Mouse (Mus musculus): Measurements from ENCODE around the gene Nav2.

The Nav2 gene

GRCm38 (mm10) chr7:49052871-49053618 lies 144.5 kb downstream of the Nav2 start:
- no peak for DNase-seq (ENCODE audit: low spot score)

DNA sequence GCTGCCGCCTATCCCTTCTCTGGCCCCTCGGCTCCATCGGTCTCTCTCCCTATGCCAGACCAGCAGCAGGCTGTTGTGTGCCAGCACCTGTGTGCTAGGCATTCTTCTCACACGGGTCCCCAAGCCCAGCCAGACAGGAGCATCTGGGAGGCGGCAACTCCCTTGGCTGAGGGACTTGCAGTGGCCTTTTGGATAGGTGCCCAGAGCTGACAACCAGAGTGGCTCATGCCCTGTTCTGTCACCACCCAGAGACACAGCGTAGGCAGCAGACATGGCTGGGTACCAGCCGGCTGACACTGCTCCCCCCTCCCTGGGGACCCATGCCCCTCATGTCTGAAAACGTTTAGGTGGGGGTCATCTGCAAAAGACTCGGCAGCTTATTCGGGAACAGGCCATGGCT lies 146.8 kb downstream of the Nav2 start:
- DNase-seq (ENCODE audit: low spot score), result no peak

- DNase-seq (ENCODE audit: low spot score), result no peak
Measured at GRCm38 (mm10) chr7:49058304-49059012, 149.9 kb downstream of the Nav2 start.

- no peak for DNase-seq (ENCODE audit: low spot score)
Measured at GRCm38 (mm10) chr7:49064792-49065521, 156.4 kb downstream of the Nav2 start.

DNA sequence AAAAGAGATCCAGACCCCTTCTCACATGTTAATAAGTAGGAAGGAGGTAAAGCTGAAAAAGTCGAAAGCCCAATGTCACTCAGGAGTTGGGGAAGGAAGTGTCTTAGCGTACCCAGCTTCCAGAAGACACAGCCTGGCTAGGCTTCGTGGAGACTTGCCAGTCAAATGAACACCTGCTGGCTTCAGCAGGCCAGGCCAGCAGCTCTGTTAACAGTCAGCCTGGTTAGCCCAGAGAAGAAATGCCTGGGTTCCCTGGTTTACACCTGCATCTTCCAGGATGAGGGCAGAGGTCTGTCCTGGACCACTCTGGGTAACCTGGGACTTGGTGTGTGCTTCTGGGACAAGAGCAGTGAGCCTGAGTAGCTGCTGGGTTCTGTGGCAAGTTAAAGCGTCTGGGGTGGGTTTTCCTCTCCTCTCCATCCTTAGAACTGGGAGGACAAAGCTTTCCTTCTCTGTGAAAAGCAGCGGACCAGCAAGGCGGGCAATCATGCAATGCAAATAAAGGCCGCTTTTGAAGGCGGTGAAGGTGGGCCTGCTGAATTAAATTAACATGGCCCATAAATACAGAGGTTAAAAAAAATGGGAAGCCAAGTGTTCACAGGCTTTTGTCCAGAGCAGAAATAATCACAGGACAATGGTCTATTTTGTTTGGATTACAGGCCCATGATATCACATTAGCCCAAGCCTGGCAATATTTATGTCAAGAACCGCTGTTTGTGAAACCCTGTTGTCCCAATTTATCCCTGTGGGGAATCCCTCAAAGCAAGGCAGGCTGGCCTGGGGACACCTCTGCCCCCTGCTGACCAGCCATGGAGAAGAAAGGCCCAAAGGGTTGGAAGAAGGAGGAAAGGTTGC lies 157.3 kb downstream of the Nav2 start:
- peak; percentile 23 for DNase-seq (ENCODE audit: low spot score)

- DNase-seq (ENCODE audit: low spot score), result no peak
Measured at GRCm38 (mm10) chr7:49066828-49067227, 158.3 kb downstream of the Nav2 start.

DNA sequence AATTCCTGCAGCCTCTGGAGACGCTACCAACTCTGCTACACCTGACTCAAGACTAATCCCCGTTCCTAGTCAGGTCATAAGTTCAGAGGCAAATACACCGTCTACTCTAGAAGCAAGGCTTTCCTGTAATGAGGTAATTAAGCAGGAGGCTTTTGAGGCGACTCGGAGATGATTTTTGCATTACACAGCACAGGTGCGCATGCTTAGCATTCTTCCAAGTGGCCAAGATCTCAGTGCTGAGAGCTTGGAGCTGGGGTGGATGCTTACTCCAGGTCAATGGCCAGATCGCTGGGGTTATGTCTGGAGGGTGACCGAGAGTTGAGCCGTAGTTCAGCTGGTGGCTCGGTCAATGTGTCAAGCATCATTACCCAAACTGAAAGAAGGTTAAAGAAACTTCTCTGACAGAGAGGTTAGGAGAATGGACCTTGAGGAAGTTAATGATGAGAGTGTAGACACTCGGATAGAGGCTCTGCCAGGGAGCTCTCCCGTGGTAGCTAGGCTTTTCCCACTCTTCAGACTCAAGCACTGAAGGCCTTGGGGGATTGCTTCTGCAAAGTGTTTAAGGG lies 161.0 kb downstream of the Nav2 start:
- DNase-seq (ENCODE audit: low spot score), result no peak

DNA sequence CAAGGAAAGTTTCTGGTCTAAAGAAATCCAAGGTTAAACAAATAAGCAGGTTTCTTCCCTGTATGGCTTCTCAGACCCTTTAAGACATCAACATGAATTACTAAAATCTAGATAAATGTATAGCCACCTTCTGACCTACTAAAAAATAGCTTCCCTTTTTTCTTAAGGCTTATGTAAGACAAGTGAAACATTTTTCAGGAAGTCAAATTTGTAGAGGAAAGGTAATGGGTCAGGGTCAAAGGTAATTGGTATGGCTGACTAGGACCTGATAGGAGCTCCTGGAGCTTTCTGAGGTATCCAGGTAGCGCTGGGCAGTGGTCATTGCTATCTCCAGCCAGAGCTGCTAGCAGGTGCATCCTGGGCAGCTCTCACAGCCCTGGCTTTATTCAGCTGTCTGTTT lies 162.1 kb downstream of the Nav2 start:
- DNase-seq (ENCODE audit: low spot score), result no peak

GRCm38 (mm10) chr7:49071141-49071567 lies 162.6 kb downstream of the Nav2 start:
- no peak for DNase-seq (ENCODE audit: low spot score)

GRCm38 (mm10) chr7:49075333-49075934 lies 166.9 kb downstream of the Nav2 start:
- DNase-seq (ENCODE audit: low spot score), result no peak

DNA sequence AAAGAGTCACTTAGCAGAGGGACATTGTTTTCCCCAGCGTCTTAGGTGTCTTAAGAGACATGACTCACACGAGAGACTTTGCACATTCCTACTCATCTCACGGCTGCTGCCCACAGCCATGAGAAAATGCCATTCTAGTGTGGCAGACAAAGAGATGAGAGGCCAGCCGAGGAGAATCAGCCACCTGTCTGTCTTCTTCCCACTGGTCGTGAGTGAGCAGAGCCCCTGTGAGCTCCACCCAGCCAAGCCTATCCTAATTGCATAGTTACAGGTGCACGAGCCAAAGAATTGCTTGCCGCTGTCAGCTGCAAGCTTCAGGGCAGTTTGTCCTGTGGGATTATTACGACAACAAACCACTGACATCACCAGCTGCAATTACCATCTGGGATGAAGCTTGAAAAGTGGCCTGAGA lies 167.8 kb downstream of the Nav2 start:
- no peak for DNase-seq (ENCODE audit: low spot score)

GRCm38 (mm10) chr7:49078930-49079329 lies 170.4 kb downstream of the Nav2 start:
- no peak for DNase-seq (ENCODE audit: low spot score)

DNA sequence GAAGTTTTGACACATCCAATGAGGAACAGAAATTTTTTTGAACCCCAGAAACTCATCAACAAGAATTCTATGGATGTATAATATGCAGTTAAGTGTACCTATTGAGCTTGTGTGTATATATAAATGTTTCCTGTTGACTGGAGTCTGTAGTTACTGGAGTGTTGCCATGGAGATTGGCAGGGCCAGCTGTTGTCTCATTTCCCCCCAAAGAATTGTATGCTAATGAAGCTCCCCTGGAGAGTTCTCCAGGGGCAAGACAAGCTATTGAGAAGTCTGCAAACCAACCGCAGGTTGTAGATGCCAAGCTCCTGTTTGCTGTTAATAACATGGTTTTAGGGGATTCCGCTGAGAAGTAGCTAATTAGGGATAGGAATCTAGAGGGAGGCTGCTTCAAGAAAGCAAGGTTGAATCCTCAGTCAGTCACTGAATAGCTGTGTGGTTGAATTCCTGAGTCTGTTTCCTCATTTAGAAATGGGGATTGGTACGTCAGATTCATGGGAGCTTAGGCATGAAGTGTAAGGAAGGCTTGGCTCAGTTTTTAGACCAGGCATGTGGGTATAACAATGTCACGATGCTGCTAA lies 174.2 kb downstream of the Nav2 start:
- no peak for DNase-seq (ENCODE audit: low spot score)

- DNase-seq (ENCODE audit: low spot score), result no peak
Measured at GRCm38 (mm10) chr7:49084768-49085167, 176.3 kb downstream of the Nav2 start.

- no peak for DNase-seq (ENCODE audit: low spot score)
Measured at GRCm38 (mm10) chr7:49085759-49086158, 177.2 kb downstream of the Nav2 start.

- DNase-seq (ENCODE audit: low spot score), result no peak
Measured at GRCm38 (mm10) chr7:49087154-49087553, 178.6 kb downstream of the Nav2 start.

- no peak for DNase-seq (ENCODE audit: low spot score)
Measured at GRCm38 (mm10) chr7:49088198-49088912, 179.8 kb downstream of the Nav2 start.

DNA sequence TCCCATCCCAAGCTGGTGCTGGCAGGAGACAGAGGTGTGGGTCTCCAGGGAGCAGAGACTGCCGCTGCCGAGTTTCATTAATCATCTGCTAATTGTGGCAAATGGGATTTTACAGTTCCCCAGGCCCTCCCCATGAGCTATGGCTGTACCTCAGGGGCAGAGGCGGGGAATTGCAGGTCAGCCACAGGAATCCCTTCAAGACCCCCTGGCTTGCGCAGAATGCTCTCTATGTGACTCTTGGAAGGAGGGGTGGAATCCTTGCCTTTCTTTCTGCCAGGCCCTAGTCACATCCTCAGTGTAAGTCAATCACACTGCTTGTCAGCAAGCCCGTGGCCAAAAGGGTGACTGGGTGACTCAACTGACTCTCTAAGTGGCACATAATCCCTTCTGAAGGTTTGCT lies 182.9 kb downstream of the Nav2 start:
- no peak for DNase-seq (ENCODE audit: low spot score)

DNA sequence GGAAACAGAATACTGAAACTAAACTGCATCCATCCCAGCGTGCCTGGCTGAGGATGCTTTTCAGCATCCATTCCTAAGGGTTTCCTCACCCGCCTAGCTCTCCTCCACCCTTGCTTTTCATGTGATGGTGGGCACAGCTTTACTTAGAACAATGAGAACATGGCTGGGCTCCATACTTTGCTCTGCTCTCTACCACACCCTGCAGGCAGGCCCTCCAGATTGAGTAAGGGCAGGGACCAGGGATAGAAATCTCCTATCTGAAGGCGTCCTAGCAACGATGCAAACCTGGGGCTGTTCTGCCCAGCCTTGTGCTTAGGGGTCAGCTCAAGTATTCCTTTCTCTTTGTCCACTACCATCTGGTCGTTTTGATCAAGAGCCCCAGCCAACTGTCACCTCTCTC lies 183.4 kb downstream of the Nav2 start:
- DNase-seq (ENCODE audit: low spot score), result no peak

DNA sequence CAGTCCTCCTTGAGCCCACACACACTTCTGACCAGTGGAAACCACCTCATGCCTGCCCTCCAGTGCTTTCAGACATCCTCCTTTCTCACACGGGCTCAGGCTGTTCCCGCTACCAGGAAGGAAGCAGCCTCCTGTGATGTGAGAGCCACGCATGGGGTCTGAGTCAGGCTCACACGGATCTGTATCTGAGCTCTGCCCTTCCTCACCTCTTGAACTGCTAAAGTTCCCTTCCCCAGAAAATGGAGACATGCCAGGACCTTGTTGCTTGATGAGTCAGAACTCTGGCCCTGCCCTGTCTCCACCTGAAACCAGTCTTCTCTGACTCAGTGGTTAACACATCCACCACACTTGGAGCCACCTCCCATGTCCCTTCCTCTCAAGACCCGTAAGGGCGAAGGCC lies 185.1 kb downstream of the Nav2 start:
- peak; percentile 12 for DNase-seq (ENCODE audit: low spot score)

Data from urinary bladder, postnatal 25 days (tissue).